Mouse (Mus musculus) MEL (cell line): ENCODE results near the gene Metrn. TPM values are rescaled to one million over a fixed set of nuclear protein-coding genes. Genes with fewer than 3 reads are reported as not detected.

Source experiments
- DNase-seq: peaks from one replicate; pipeline ENCODE4 v3.0.0; 2011; ENCODE audit warnings: low read depth, low spot score
- H3K27ac ChIP-seq: 2 replicates; pipeline ENCODE4 v1.5.1; 2012; ENCODE audit warnings: low read depth, mild to moderate bottlenecking, control low read depth, low read length, moderate library complexity; ENCODE audit not compliant: control insufficient read depth
- H3K27me3 ChIP-seq, 2 experiments: fragments of 150-350 bp in 1 of 2; sonication (generic) in 1 of 2; 2 replicates each; pipeline ENCODE4 v1.6.1; 2012; ENCODE audit warnings: low read length in 2 of 2, mild to moderate bottlenecking in 2 of 2, improper control_type of control experiment in 1 of 2, moderate library complexity in 1 of 2; ENCODE audit not compliant: insufficient read depth in 2 of 2, control insufficient read depth in 1 of 2
- H3K36me3 ChIP-seq, 2 experiments: 2 replicates each; pipeline ENCODE4 v1.6.1; 2012 to 2014; ENCODE audit warnings: low read length in 2 of 2, improper control_type of control experiment in 1 of 2, inconsistent platforms in 1 of 2, mild to moderate bottlenecking in 1 of 2; ENCODE audit not compliant: insufficient read depth in 2 of 2, control insufficient read depth in 1 of 2
- H3K4me1 ChIP-seq, 2 experiments: fragments of 150-350 bp in 1 of 2; sonication (generic) in 1 of 2; 2 replicates each; pipeline ENCODE4 v1.6.1; 2012; ENCODE audit warnings: low read length in 2 of 2, improper control_type of control experiment in 1 of 2, mild to moderate bottlenecking in 1 of 2; ENCODE audit not compliant: insufficient read depth in 2 of 2, control insufficient read depth in 1 of 2
- H3K4me3 ChIP-seq, 2 experiments: fragments of 150-350 bp in 1 of 2; sonication (generic) in 1 of 2; 2 replicates each; pipeline ENCODE4 v1.5.1; 2012; ENCODE audit warnings: low read depth in 2 of 2, low read length in 2 of 2, mild to moderate bottlenecking in 2 of 2, moderate library complexity in 2 of 2, control low read depth in 1 of 2, improper control_type of control experiment in 1 of 2; ENCODE audit not compliant: control insufficient read depth in 1 of 2, insufficient read depth in 1 of 2
- H3K79me2 ChIP-seq: 2 replicates; pipeline ENCODE4 v1.6.1; 2012; ENCODE audit warnings: mild to moderate bottlenecking, low read length, moderate library complexity; ENCODE audit not compliant: control insufficient read depth, poor library complexity, insufficient read depth
- H3K9ac ChIP-seq: 2 replicates; pipeline ENCODE4 v1.6.1; 2012; ENCODE audit warnings: low read depth, mild to moderate bottlenecking, control low read depth, low read length, moderate library complexity; ENCODE audit not compliant: control insufficient read depth, poor library complexity, severe bottlenecking
- H3K9me3 ChIP-seq: fragments of 150-350 bp; sonication (generic); replicated peaks from 2 replicates; pipeline ENCODE4 v1.6.1; 2012; ENCODE audit warnings: mild to moderate bottlenecking, low read length, improper control_type of control experiment, moderate library complexity; ENCODE audit not compliant: insufficient read depth
- BHLHE40 ChIP-seq: IDR thresholded peaks from 2 replicates; pipeline ENCODE4 v1.6.1; 2012; ENCODE audit warnings: low read depth, mild to moderate bottlenecking, inconsistent platforms, low read length, improper control_type of control experiment, borderline replicate concordance
- CHD1 ChIP-seq: IDR thresholded peaks from 2 replicates; pipeline ENCODE4 v1.6.1; 2012; ENCODE audit warnings: low read depth, mild to moderate bottlenecking, inconsistent platforms, low read length, improper control_type of control experiment
- CHD2 ChIP-seq: IDR thresholded peaks from 2 replicates; pipeline ENCODE4 v1.6.1; 2011; ENCODE audit warnings: low read length, improper control_type of control experiment
- CTCF ChIP-seq, 3 experiments: IDR thresholded peaks in 2 of 3; conservative IDR thresholded peaks in 1 of 3; 2 replicates each; pipeline ENCODE4 v1.5.1; 2011 to 2012; ENCODE audit warnings: low read length in 3 of 3, low read depth in 2 of 3, mild to moderate bottlenecking in 2 of 3, improper control_type of control experiment in 1 of 3, inconsistent platforms in 1 of 3, mixed read lengths in 1 of 3, moderate library complexity in 1 of 3; ENCODE audit not compliant: control insufficient read depth in 1 of 3, insufficient read depth in 1 of 3, poor library complexity in 1 of 3, severe bottlenecking in 1 of 3
- E2F4 ChIP-seq: IDR thresholded peaks from 2 replicates; pipeline ENCODE4 v1.6.1; 2011; ENCODE audit warnings: low read depth, low read length, improper control_type of control experiment, borderline replicate concordance
- ELF1 ChIP-seq: IDR thresholded peaks from 2 replicates; pipeline ENCODE4 v1.6.1; 2014; ENCODE audit warnings: low read depth, mild to moderate bottlenecking, inconsistent platforms, low read length, improper control_type of control experiment, moderate library complexity
- EP300 ChIP-seq, 2 experiments: IDR thresholded peaks; 2 replicates each; pipeline ENCODE4 v1.6.1; 2011; ENCODE audit warnings: improper control_type of control experiment in 2 of 2, low read length in 2 of 2, low read depth in 1 of 2, mild to moderate bottlenecking in 1 of 2
- ETS1 ChIP-seq: IDR thresholded peaks from 2 replicates; pipeline ENCODE4 v1.6.1; 2012; ENCODE audit warnings: low read depth, mild to moderate bottlenecking, inconsistent platforms, low read length, improper control_type of control experiment, moderate library complexity
- GABPA ChIP-seq: IDR thresholded peaks from 2 replicates; pipeline ENCODE4 v1.6.1; 2012; ENCODE audit warnings: low read depth, mild to moderate bottlenecking, inconsistent platforms, low read length, improper control_type of control experiment, moderate library complexity
- HCFC1 ChIP-seq: IDR thresholded peaks from 2 replicates; pipeline ENCODE4 v1.6.1; 2012; ENCODE audit warnings: low read depth, mild to moderate bottlenecking, inconsistent platforms, low read length, improper control_type of control experiment, moderate library complexity
- KAT2A ChIP-seq: conservative IDR thresholded peaks from 2 replicates; pipeline ENCODE4 v1.6.1; 2012; ENCODE audit warnings: low read depth, low read length, improper control_type of control experiment, inconsistent platforms
- MAFK ChIP-seq: IDR thresholded peaks from 2 replicates; pipeline ENCODE4 v1.6.1; 2011; ENCODE audit warnings: low read depth, mild to moderate bottlenecking, low read length, improper control_type of control experiment, borderline replicate concordance
- MAX ChIP-seq: IDR thresholded peaks from 2 replicates; pipeline ENCODE4 v1.6.1; 2011; ENCODE audit warnings: low read length, improper control_type of control experiment
- MYC ChIP-seq: IDR thresholded peaks from 2 replicates; pipeline ENCODE4 v1.6.1; 2011; ENCODE audit warnings: low read depth, mild to moderate bottlenecking, low read length, improper control_type of control experiment, moderate library complexity
- NELFE ChIP-seq: IDR thresholded peaks from 2 replicates; pipeline ENCODE4 v1.6.1; 2011; ENCODE audit warnings: low read depth, low read length, improper control_type of control experiment
- POLR2A ChIP-seq, 2 experiments: IDR thresholded peaks; 2 replicates each; pipeline ENCODE4 v1.6.1; 2011 to 2012; ENCODE audit warnings: low read length in 2 of 2, mild to moderate bottlenecking in 2 of 2, control low read depth in 1 of 2, improper control_type of control experiment in 1 of 2, low read depth in 1 of 2, moderate library complexity in 1 of 2; ENCODE audit not compliant: control insufficient read depth in 1 of 2, insufficient read depth in 1 of 2, poor library complexity in 1 of 2
- RAD21 ChIP-seq: IDR thresholded peaks from 2 replicates; pipeline ENCODE4 v1.6.1; 2011; ENCODE audit warnings: mild to moderate bottlenecking, low read depth, low read length, improper control_type of control experiment
- RCOR1 ChIP-seq: IDR thresholded peaks from 2 replicates; pipeline ENCODE4 v1.6.1; 2012; ENCODE audit warnings: low read depth, mild to moderate bottlenecking, inconsistent platforms, low read length, improper control_type of control experiment
- SIN3A ChIP-seq: IDR thresholded peaks from 2 replicates; pipeline ENCODE4 v1.6.1; 2012; ENCODE audit warnings: low read length, improper control_type of control experiment, inconsistent platforms
- SMC3 ChIP-seq: IDR thresholded peaks from 2 replicates; pipeline ENCODE4 v1.6.1; 2011; ENCODE audit warnings: low read depth, low read length, improper control_type of control experiment
- TAL1 ChIP-seq: IDR thresholded peaks from 2 replicates; pipeline ENCODE4 v1.6.1; 2012; ENCODE audit warnings: mild to moderate bottlenecking, inconsistent platforms, low read length, moderate library complexity, mixed read lengths
- TBP ChIP-seq: IDR thresholded peaks from 2 replicates; pipeline ENCODE4 v1.8.0; 2011; ENCODE audit warnings: low read depth, low read length, improper control_type of control experiment
- UBTF ChIP-seq: IDR thresholded peaks from 2 replicates; pipeline ENCODE4 v1.6.1; 2012; ENCODE audit warnings: low read depth, mild to moderate bottlenecking, inconsistent platforms, low read length, improper control_type of control experiment, moderate library complexity, borderline replicate concordance; ENCODE audit not compliant: insufficient read depth
- USF1 ChIP-seq: IDR thresholded peaks from 2 replicates; pipeline ENCODE4 v1.6.1; 2014; ENCODE audit warnings: low read depth, mild to moderate bottlenecking, inconsistent platforms, low read length, improper control_type of control experiment, moderate library complexity
- USF2 ChIP-seq, 2 experiments: IDR thresholded peaks; 2 replicates each; pipeline ENCODE4 v1.6.1; 2011 to 2012; ENCODE audit warnings: improper control_type of control experiment in 2 of 2, low read length in 2 of 2, borderline replicate concordance in 1 of 2, inconsistent platforms in 1 of 2, low read depth in 1 of 2, mild to moderate bottlenecking in 1 of 2; ENCODE audit not compliant: insufficient read depth in 1 of 2
- ZC3H11A ChIP-seq: IDR thresholded peaks from 2 replicates; pipeline ENCODE4 v1.6.1; 2012; ENCODE audit warnings: low read depth, mild to moderate bottlenecking, inconsistent platforms, low read length, improper control_type of control experiment
- ZNF384 ChIP-seq: IDR thresholded peaks from 2 replicates; pipeline ENCODE4 v1.6.1; 2012; ENCODE audit warnings: low read depth, mild to moderate bottlenecking, inconsistent platforms, low read length, improper control_type of control experiment
- polyA plus RNA-seq, 2 experiments: library from polyadenylated mRNA; stranded (reverse) in 1 of 2; unstranded in 1 of 2; fragments of >175 nt in 1 of 2; fragments of >200 nt in 1 of 2; gene quantifications; 2 replicates each; pipeline versions ENCODE4 v1.2.1 to v1.2.4; 2012; ENCODE audit warnings: low replicate concordance in 2 of 2, low read depth in 1 of 2; ENCODE audit not compliant: insufficient read length in 2 of 2, insufficient read depth in 1 of 2, missing spikeins in 1 of 2
- total RNA-seq: library from RNA; depleted of rRNA; stranded (reverse); fragments of 300-350 nt; gene quantifications from 2 replicates; pipeline ENCODE4 v1.2.3, GENCODE M21; 2012

Gene Metrn
- total and polyA plus RNA-seq, 3 experiments: 95.7 to 116 TPM; not detected in 1

DNA sequence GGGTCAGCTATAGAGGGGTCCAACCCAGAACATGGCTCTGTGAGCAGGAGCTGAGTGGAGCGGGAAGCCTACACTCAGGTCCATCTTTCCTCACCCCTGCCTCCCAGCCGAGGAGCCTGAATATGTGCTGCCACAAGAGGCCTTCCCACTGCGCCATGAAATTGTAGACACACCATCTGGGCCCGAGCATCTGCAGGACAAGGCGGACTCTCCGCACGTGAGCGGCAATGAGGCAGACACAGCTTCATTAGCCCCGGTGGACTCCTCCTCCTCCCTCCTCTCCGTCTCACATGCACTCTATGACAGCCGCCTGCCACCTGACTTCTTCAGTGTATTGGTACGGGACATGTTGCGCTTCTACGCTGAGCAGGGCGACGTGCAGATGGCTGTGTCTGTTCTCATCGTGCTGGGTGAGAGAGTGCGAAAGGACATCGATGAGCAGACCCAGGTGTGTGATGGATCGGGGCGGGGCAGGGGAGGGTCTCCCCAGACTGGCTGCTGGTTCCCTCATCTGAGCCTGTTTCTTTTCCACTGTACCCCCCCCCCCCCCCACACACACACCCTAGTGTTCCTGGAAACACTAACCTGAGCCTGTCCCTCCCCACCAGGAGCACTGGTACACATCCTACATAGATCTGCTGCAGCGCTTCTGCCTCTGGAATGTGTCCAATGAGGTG lies 30.7 kb upstream of the Metrn start:
- H3K9ac ChIP-seq: no peak overlapping the region
- H3K4me1 ChIP-seq: peaks cover 0 to 42% of the 10 kb centered on the region in 2 experiments; a peak in 2 of 4 replicates
- no peak for DNase-seq
- peaks cover 60% of the 10 kb centered on the region for H3K79me2 ChIP-seq
- H3K27me3 ChIP-seq: no peaks in the 10 kb centered on the region
- no peak overlapping the region for H3K4me3 ChIP-seq
- no peak for TF ChIP-seq USF1
- TF ChIP-seq TBP: no peak
- TF ChIP-seq KAT2A: no peak
- TF ChIP-seq TAL1: no peak
- no peak for TF ChIP-seq GABPA
- TF ChIP-seq CTCF (IDR thresholded peaks at IDR 0.05 in 2 of 3, conservative IDR thresholded peaks at IDR 0.05 in 1 of 3; ENCODE audit: control insufficient read depth in 1 of 3, insufficient read depth in 1 of 3, low read depth in 2 of 3, low read length in 3 of 3, poor library complexity in 1 of 3, severe bottlenecking in 1 of 3): no peak
- no peak for TF ChIP-seq CHD2
- TF ChIP-seq SMC3: no peak
- no peak for TF ChIP-seq EP300 (IDR thresholded peaks at IDR 0.05; ENCODE audit: low read depth in 1 of 2, low read length in 2 of 2)
- TF ChIP-seq CHD1: no peak
- TF ChIP-seq RAD21: no peak
- no peak for TF ChIP-seq ZNF384
- no peak for TF ChIP-seq HCFC1
- no peak for TF ChIP-seq E2F4
- no peak overlapping the region for H3K27ac ChIP-seq
- H3K36me3 ChIP-seq: peaks cover 0 to 16% of the 10 kb centered on the region in 2 experiments; a peak in 2 of 4 replicates
- H3K9me3 ChIP-seq: no peaks in the 10 kb centered on the region

DNA sequence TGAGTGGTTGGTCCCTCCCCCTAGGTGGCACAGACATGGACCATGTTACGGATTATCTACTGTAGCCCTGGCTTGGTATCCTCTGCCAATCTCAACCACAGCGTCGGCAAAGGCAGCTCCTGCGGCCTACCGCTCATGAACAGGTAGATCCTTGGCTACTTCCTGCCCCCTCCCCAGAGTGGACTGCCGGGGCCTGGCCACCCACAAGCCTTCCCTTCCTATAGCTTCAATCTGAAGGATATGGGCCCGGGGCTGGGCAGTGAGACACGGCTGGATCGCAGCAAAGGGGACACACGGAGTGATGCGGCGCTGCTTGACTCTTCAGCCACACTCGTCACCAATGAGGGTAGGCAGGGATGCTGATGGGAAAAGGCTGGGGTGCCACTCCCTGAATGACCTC lies 30.1 kb upstream of the Metrn start:
- no peaks in the 10 kb centered on the region for H3K9me3 ChIP-seq
- no peak for DNase-seq
- H3K4me1 ChIP-seq: peaks cover 0 to 42% of the 10 kb centered on the region in 2 experiments; a peak in 2 of 4 replicates
- H3K27ac ChIP-seq: no peak overlapping the region
- TF ChIP-seq TAL1: no peak
- TF ChIP-seq ETS1: no peak
- no peak for TF ChIP-seq ELF1
- TF ChIP-seq UBTF: no peak
- TF ChIP-seq POLR2A (IDR thresholded peaks at IDR 0.05; ENCODE audit: control insufficient read depth in 1 of 2, insufficient read depth in 1 of 2, low read depth in 1 of 2, low read length in 2 of 2, poor library complexity in 1 of 2): no peak
- no peak for TF ChIP-seq NELFE
- TF ChIP-seq ZC3H11A: no peak
- TF ChIP-seq CTCF (IDR thresholded peaks at IDR 0.05 in 2 of 3, conservative IDR thresholded peaks at IDR 0.05 in 1 of 3; ENCODE audit: control insufficient read depth in 1 of 3, insufficient read depth in 1 of 3, low read depth in 2 of 3, low read length in 3 of 3, poor library complexity in 1 of 3, severe bottlenecking in 1 of 3): no peak
- TF ChIP-seq USF2 (IDR thresholded peaks at IDR 0.05; ENCODE audit: borderline replicate concordance in 1 of 2, insufficient read depth in 1 of 2, low read depth in 1 of 2, low read length in 2 of 2): no peak
- no peak for TF ChIP-seq SMC3
- TF ChIP-seq RAD21: no peak
- no peak for TF ChIP-seq GABPA
- TF ChIP-seq RCOR1: no peak
- no peak for TF ChIP-seq MAX
- no peak for TF ChIP-seq MYC
- no peak for TF ChIP-seq SIN3A
- TF ChIP-seq TBP: no peak
- TF ChIP-seq BHLHE40: no peak
- no peak for TF ChIP-seq USF1
- no peak for TF ChIP-seq MAFK
- peaks cover 53% of the 10 kb centered on the region for H3K79me2 ChIP-seq
- H3K4me3 ChIP-seq: no peak overlapping the region
- H3K27me3 ChIP-seq: no peaks in the 10 kb centered on the region
- no peak overlapping the region for H3K9ac ChIP-seq
- H3K36me3 ChIP-seq: peaks cover 0 to 17% of the 10 kb centered on the region in 2 experiments; a peak in 2 of 4 replicates
